Mouse (Mus musculus): ENCODE results near the gene Neto2. TPM values are rescaled to one million over a fixed set of nuclear protein-coding genes. Genes with fewer than 3 reads are reported as not detected.

Gene Neto2
- polyA plus RNA-seq, 1 experiment from 2014 or later, result 15.6 TPM

- no peak for ATAC-seq (ENCODE audit: insufficient number of reproducible peaks, insufficient read depth, low FRiP score, low read depth)
- Histone ChIP-seq H3K4me1 (ENCODE audit: control insufficient read depth, insufficient read depth, low read length) (no peaks in the 10 kb centered on the region), H3K9me3 (ENCODE audit: control insufficient read depth, low read depth, low read length) (no peaks in the 10 kb centered on the region), H3K27me3 (ENCODE audit: control insufficient read depth, insufficient read depth, low read length) (no peaks in the 10 kb centered on the region), H3K9ac (replicated peaks; ENCODE audit: low read depth, low read length) (no peak overlapping the region), H3K4me2 (replicated peaks; ENCODE audit: low read depth, low read length) (no peak overlapping the region), H3K27ac (ENCODE audit: low read length) (no peak overlapping the region), H3K36me3 (ENCODE audit: control insufficient read depth, insufficient read depth, low read length) (no peaks in the 10 kb centered on the region), H3K4me3 (ENCODE audit: low read depth, low read length) (no peak overlapping the region)
Measured at GRCm38 (mm10) chr8:85607804-85608203, 92.9 kb downstream of the Neto2 start.

- no peak overlapping the region for H3K27ac ChIP-seq (ENCODE audit: low read length)
- no peak overlapping the region for H3K9ac ChIP-seq (replicated peaks; ENCODE audit: low read depth, low read length)
- H3K36me3 ChIP-seq (ENCODE audit: control insufficient read depth, insufficient read depth, low read length), result no peaks in the 10 kb centered on the region
- H3K27me3 ChIP-seq (ENCODE audit: control insufficient read depth, insufficient read depth, low read length), result no peaks in the 10 kb centered on the region
- no peaks in the 10 kb centered on the region for H3K9me3 ChIP-seq (ENCODE audit: control insufficient read depth, low read depth, low read length)
- H3K4me3 ChIP-seq (ENCODE audit: low read depth, low read length), result no peak overlapping the region
- no peaks in the 10 kb centered on the region for H3K4me1 ChIP-seq (ENCODE audit: control insufficient read depth, insufficient read depth, low read length)
- no peak for ATAC-seq (ENCODE audit: insufficient number of reproducible peaks, insufficient read depth, low FRiP score, low read depth)
- WGBS, result 76% methylated on average over 1 of the region's 1 CpGs
- no peak overlapping the region for H3K4me2 ChIP-seq (replicated peaks; ENCODE audit: low read depth, low read length)
Measured at GRCm38 (mm10) chr8:85606974-85607373, 93.8 kb downstream of the Neto2 start.

- Histone ChIP-seq H3K9me3 (ENCODE audit: control insufficient read depth, low read depth, low read length) (no peaks in the 10 kb centered on the region), H3K4me3 (ENCODE audit: low read depth, low read length) (no peak overlapping the region), H3K27ac (ENCODE audit: low read length) (no peak overlapping the region), H3K4me2 (replicated peaks; ENCODE audit: low read depth, low read length) (no peak overlapping the region), H3K4me1 (ENCODE audit: control insufficient read depth, insufficient read depth, low read length) (no peaks in the 10 kb centered on the region), H3K27me3 (ENCODE audit: control insufficient read depth, insufficient read depth, low read length) (no peaks in the 10 kb centered on the region), H3K36me3 (ENCODE audit: control insufficient read depth, insufficient read depth, low read length) (no peaks in the 10 kb centered on the region), H3K9ac (replicated peaks; ENCODE audit: low read depth, low read length) (no peak overlapping the region)
- no peak for ATAC-seq (ENCODE audit: insufficient number of reproducible peaks, insufficient read depth, low FRiP score, low read depth)
- 86% methylated on average over 3 of the region's 3 CpGs for WGBS
Measured at GRCm38 (mm10) chr8:85606561-85606960, 94.2 kb downstream of the Neto2 start.

- Histone ChIP-seq H3K4me2 (replicated peaks; ENCODE audit: low read depth, low read length) (no peak overlapping the region), H3K9ac (replicated peaks; ENCODE audit: low read depth, low read length) (no peak overlapping the region), H3K27ac (ENCODE audit: low read length) (no peak overlapping the region), H3K27me3 (ENCODE audit: control insufficient read depth, insufficient read depth, low read length) (no peaks in the 10 kb centered on the region), H3K9me3 (ENCODE audit: control insufficient read depth, low read depth, low read length) (no peaks in the 10 kb centered on the region), H3K36me3 (ENCODE audit: control insufficient read depth, insufficient read depth, low read length) (no peaks in the 10 kb centered on the region), H3K4me1 (ENCODE audit: control insufficient read depth, insufficient read depth, low read length) (no peaks in the 10 kb centered on the region), H3K4me3 (ENCODE audit: low read depth, low read length) (no peak overlapping the region)
- 82% methylated on average over 4 of the region's 4 CpGs for WGBS
- ATAC-seq (ENCODE audit: insufficient number of reproducible peaks, insufficient read depth, low FRiP score, low read depth), result no peak
Measured at GRCm38 (mm10) chr8:85604201-85604600, 96.5 kb downstream of the Neto2 start.

- 34% methylated on average over 8 of the region's 8 CpGs for WGBS
- no peaks in the 10 kb centered on the region for H3K9me3 ChIP-seq (ENCODE audit: control insufficient read depth, low read depth, low read length)
- H3K36me3 ChIP-seq (ENCODE audit: control insufficient read depth, insufficient read depth, low read length), result no peaks in the 10 kb centered on the region
- ATAC-seq (ENCODE audit: insufficient number of reproducible peaks, insufficient read depth, low FRiP score, low read depth), result no peak
- no peak overlapping the region for H3K4me2 ChIP-seq (replicated peaks; ENCODE audit: low read depth, low read length)
- H3K4me1 ChIP-seq (ENCODE audit: control insufficient read depth, insufficient read depth, low read length), result no peaks in the 10 kb centered on the region
- H3K9ac ChIP-seq (replicated peaks; ENCODE audit: low read depth, low read length), result no peak overlapping the region
- no peaks in the 10 kb centered on the region for H3K27me3 ChIP-seq (ENCODE audit: control insufficient read depth, insufficient read depth, low read length)
- no peak overlapping the region for H3K27ac ChIP-seq (ENCODE audit: low read length)
- no peak overlapping the region for H3K4me3 ChIP-seq (ENCODE audit: low read depth, low read length)
Measured at GRCm38 (mm10) chr8:85603203-85603895, 97.4 kb downstream of the Neto2 start.

GRCm38 (mm10) chr8:85602737-85603136 is 98.0 kb downstream of the Neto2 start:
- Histone ChIP-seq H3K27ac (ENCODE audit: low read length) (no peak overlapping the region), H3K4me2 (replicated peaks; ENCODE audit: low read depth, low read length) (no peak overlapping the region), H3K4me3 (ENCODE audit: low read depth, low read length) (no peak overlapping the region), H3K27me3 (ENCODE audit: control insufficient read depth, insufficient read depth, low read length) (no peaks in the 10 kb centered on the region), H3K9me3 (ENCODE audit: control insufficient read depth, low read depth, low read length) (no peaks in the 10 kb centered on the region), H3K9ac (replicated peaks; ENCODE audit: low read depth, low read length) (no peak overlapping the region), H3K36me3 (ENCODE audit: control insufficient read depth, insufficient read depth, low read length) (no peaks in the 10 kb centered on the region), H3K4me1 (ENCODE audit: control insufficient read depth, insufficient read depth, low read length) (no peaks in the 10 kb centered on the region)
- 81% methylated on average over 4 of the region's 4 CpGs for WGBS
- no peak for ATAC-seq (ENCODE audit: insufficient number of reproducible peaks, insufficient read depth, low FRiP score, low read depth)

- Histone ChIP-seq H3K4me3 (ENCODE audit: low read depth, low read length) (no peak overlapping the region), H3K27me3 (ENCODE audit: control insufficient read depth, insufficient read depth, low read length) (no peaks in the 10 kb centered on the region), H3K9ac (replicated peaks; ENCODE audit: low read depth, low read length) (no peak overlapping the region), H3K4me1 (ENCODE audit: control insufficient read depth, insufficient read depth, low read length) (no peaks in the 10 kb centered on the region), H3K27ac (ENCODE audit: low read length) (no peak overlapping the region), H3K4me2 (replicated peaks; ENCODE audit: low read depth, low read length) (no peak overlapping the region), H3K9me3 (ENCODE audit: control insufficient read depth, low read depth, low read length) (no peaks in the 10 kb centered on the region), H3K36me3 (ENCODE audit: control insufficient read depth, insufficient read depth, low read length) (no peaks in the 10 kb centered on the region)
- ATAC-seq (ENCODE audit: insufficient number of reproducible peaks, insufficient read depth, low FRiP score, low read depth), result no peak
- 70% methylated on average over 8 of the region's 8 CpGs for WGBS
Measured at GRCm38 (mm10) chr8:85601741-85602140, 99.0 kb downstream of the Neto2 start.

- 49% methylated on average over 8 of the region's 8 CpGs for WGBS
- Histone ChIP-seq H3K36me3 (ENCODE audit: control insufficient read depth, insufficient read depth, low read length) (no peaks in the 10 kb centered on the region), H3K4me3 (ENCODE audit: low read depth, low read length) (no peak overlapping the region), H3K27me3 (ENCODE audit: control insufficient read depth, insufficient read depth, low read length) (no peaks in the 10 kb centered on the region), H3K9ac (replicated peaks; ENCODE audit: low read depth, low read length) (no peak overlapping the region), H3K9me3 (ENCODE audit: control insufficient read depth, low read depth, low read length) (no peaks in the 10 kb centered on the region), H3K27ac (ENCODE audit: low read length) (no peak overlapping the region), H3K4me2 (replicated peaks; ENCODE audit: low read depth, low read length) (no peak overlapping the region), H3K4me1 (ENCODE audit: control insufficient read depth, insufficient read depth, low read length) (no peaks in the 10 kb centered on the region)
- no peak for ATAC-seq (ENCODE audit: insufficient number of reproducible peaks, insufficient read depth, low FRiP score, low read depth)
Measured at GRCm38 (mm10) chr8:85597413-85598191, 103.1 kb downstream of the Neto2 start.
